Mouse (Mus musculus) induced T-regulatory cell, adult 2 months (primary cell): ENCODE measurements around the gene Slc37a2.
A peak's percentile ranks its signal among the peaks of the same experiment; 100 is the strongest.

ENCODE experiments used
- DNase-seq: peaks from one replicate; pipeline ENCODE4 v3.0.0-alpha.2; 2012; ENCODE audit warnings: low read depth

The Slc37a2 gene

GRCm38 (mm10) chr9:37214327-37215060 is 41.0 kb downstream of the Slc37a2 start:
- no peak for DNase-seq

GRCm38 (mm10) chr9:37213060-37213738 is 42.3 kb downstream of the Slc37a2 start:
- no peak for DNase-seq

DNA sequence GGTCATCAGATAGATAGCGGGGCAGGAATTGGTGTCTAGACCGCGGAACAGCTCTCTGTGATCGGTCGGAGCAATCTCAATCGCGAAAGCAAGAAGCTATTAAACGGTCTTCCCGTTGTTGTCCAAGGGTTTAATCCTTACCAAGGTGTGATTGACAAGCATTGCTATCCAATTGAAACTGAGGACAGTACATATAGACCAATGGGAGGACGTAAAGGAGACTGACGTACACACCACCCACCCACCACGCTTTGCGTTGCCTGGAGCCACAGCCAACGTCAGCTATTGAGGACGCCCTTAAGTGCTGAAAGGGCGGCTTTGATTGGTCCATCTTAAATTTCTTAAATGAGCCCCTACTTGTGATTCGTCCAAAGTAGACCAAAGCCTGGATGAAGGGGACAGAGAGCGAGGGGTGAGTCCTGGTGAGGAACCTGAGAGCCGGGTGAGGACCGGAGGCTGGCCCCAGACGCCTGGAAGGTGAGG is 47.6 kb downstream of the Slc37a2 start, which contains the start of gene Tmem218:
Gene Tmem218, plus strand, starts transcription at position 295 of the 483 bp plus-strand sequence.
- peak; percentile 99 for DNase-seq

DNA sequence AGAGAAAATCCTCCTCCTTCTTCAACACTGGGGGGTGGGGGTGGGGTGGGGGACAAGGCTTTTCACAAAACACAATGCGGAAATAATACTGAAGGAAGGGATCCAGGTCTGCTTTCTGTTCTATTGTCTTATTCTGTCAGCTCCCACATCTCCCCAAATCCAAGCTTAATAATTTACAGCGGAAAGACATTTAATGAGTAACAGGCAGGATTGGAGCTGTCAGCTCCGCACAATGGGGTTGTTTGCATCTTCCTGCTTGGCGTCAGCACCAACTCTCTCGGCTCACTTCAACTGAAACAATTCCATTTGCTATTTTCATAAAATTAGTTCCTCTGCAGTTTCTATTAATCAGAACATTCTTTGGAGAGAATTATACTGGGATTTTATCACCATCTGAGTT is 51.7 kb downstream of the Slc37a2 start:
- no peak for DNase-seq

DNA sequence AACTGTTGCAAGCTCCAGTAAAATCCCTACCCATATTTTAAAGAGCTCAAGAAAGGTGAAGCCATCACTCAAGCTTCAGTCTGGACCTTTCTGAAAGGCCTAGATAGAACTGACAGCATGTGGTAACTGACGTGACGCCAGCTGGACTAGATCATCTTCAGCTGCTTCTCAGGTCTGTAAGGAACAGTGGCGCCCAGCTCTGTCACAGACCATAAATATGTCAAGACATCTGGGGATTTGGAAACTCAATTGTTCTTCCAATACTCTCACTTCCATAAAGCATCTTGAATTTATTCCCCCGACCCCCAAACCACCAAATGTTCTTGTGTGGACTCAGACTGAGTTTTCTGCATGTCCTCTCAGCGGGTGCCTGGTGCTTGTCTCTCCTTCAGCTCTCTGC is 55.1 kb downstream of the Slc37a2 start:
- no peak for DNase-seq

DNA sequence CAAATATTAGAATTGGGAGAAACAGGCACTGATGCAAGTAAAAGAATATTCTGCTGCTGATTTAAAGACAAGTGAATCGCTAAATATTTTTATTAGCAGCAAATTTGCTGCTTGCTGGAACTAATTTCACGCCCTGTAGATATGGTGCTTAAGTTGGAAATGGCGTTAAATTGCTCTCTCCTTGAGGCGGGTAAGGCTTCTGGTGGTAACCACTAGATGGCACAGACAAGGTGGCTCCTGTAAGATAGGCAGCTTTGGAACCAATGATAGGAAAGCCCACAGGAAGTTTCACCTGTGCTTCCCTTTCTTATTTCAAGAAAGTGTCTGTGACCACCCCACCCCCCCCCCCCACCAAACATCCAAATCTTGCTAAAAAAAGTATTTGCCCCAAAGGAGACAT is 58.5 kb downstream of the Slc37a2 start:
- no peak for DNase-seq

GRCm38 (mm10) chr9:37188024-37188423 is 67.5 kb downstream of the Slc37a2 start:
- DNase-seq, result no peak

DNA sequence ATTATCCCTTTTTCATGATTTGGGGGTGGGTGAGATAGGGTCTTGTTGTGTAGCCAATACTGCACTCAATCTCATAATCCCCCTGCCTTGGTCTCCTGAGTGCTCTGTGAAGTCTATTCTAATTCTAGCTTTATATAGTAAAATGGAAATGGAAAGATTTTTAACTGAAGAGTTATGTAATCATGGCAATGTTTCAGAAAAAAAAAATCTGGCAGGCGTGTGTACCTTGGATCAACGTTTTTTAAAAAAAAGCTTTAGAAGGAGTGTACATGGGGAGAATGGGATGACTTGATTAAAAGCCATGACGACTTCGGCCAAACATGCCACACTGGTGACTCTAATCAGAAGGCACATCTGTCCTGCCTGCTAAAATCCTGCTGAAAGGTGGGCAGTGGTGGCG is 68.1 kb downstream of the Slc37a2 start:
- DNase-seq, result no peak

GRCm38 (mm10) chr9:37183176-37183575 is 72.4 kb downstream of the Slc37a2 start:
- DNase-seq, result no peak

GRCm38 (mm10) chr9:37181596-37181995 is 73.9 kb downstream of the Slc37a2 start:
- no peak for DNase-seq

GRCm38 (mm10) chr9:37179596-37179995 is 75.9 kb downstream of the Slc37a2 start:
- no peak for DNase-seq

DNA sequence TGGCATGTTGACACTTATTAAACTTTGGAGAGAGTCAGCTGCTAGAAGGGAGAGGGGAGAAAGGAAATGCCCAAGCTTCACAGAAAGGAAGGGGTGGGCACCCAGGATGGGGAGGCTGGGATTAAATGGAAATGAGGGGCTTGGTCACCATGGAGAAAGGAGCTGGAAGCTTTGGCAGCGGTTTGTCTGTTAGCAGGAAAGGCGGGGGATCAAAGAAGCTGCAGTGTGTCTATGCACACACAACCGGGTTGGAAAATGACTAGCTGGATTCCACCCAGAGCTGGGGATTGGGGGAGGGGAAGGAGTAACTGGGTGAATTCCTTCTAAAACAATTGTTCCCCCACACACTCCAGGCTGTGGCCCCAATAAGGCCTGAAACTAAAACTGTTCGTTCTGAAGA is 76.6 kb downstream of the Slc37a2 start:
- no peak for DNase-seq
